Mouse (Mus musculus): Measurements from ENCODE around the gene Cebpg. TPM values are rescaled to one million over a fixed set of nuclear protein-coding genes. Genes with fewer than 3 reads are reported as not detected.

Cebpg gene
- polyA plus RNA-seq, 1 experiment from 2014 or later = 50.4 TPM

- Histone ChIP-seq H3K27me3 (no peaks in the 10 kb centered on the region), H3K36me3 (peaks cover 57% of the 10 kb centered on the region), H3K27ac (replicated peaks) (no peak overlapping the region), H3K9ac (replicated peaks) (no peak overlapping the region), H3K9me3 (no peaks in the 10 kb centered on the region), H3K4me1 (no peaks in the 10 kb centered on the region), H3K4me2 (replicated peaks) (no peak overlapping the region), H3K4me3 (no peak overlapping the region)
- no peak for ATAC-seq (ENCODE audit: low FRiP score, low read depth)
- 94% methylated on average over 4 of the region's 4 CpGs for WGBS
Measured at GRCm38 (mm10) chr7:35046091-35046490, 10.3 kb downstream of the Cebpg start.

GRCm38 (mm10) chr7:35044719-35045118, 11.7 kb downstream of the Cebpg start:
- no peaks in the 10 kb centered on the region for H3K9me3 ChIP-seq
- no peaks in the 10 kb centered on the region for H3K27me3 ChIP-seq
- ATAC-seq (ENCODE audit: low FRiP score, low read depth) = no peak
- no peak overlapping the region for H3K9ac ChIP-seq (replicated peaks)
- 91% methylated on average over 2 of the region's 2 CpGs for WGBS
- H3K36me3 ChIP-seq = peaks cover 51% of the 10 kb centered on the region
- H3K4me1 ChIP-seq = no peaks in the 10 kb centered on the region
- H3K27ac ChIP-seq (replicated peaks) = no peak overlapping the region
- no peak overlapping the region for H3K4me3 ChIP-seq
- H3K4me2 ChIP-seq (replicated peaks) = no peak overlapping the region

GRCm38 (mm10) chr7:35043266-35043817, 13.0 kb downstream of the Cebpg start:
- Histone ChIP-seq H3K27ac (replicated peaks) (no peak overlapping the region), H3K27me3 (no peaks in the 10 kb centered on the region), H3K9ac (replicated peaks) (0 out of 2 replicates have a peak overlapping the region, but pooled peaks have one; percentile 20), H3K36me3 (peaks cover 51% of the 10 kb centered on the region), H3K4me1 (no peaks in the 10 kb centered on the region), H3K4me2 (replicated peaks) (no peak overlapping the region), H3K9me3 (no peaks in the 10 kb centered on the region), H3K4me3 (no peak overlapping the region)
- no peak for ATAC-seq (ENCODE audit: low FRiP score, low read depth)
- 91% methylated on average over 10 of the region's 10 CpGs for WGBS

DNA sequence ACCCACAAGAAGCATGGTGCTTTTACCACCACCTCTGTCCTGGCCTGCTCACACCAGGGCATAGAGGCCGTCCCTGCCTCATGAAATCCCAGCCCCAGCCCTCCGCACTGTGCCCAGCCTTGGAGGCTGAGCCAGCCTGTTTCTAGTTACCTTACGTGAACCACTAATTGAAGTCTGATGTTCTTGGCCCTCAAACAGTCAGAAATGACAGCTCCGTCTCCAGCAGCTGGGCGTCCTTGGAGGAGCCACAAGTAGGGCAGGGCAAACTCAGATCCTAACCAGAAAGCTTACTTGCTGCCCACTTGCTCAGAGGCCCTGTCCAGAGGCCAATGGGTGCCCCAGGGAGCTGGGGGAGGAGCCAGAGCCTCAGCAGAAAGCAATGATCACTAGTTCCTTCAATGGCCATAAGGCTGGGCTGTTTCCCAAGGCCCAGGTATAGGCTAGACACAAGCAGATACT, 13.6 kb downstream of the Cebpg start:
- no peaks in the 10 kb centered on the region for H3K27me3 ChIP-seq
- H3K36me3 ChIP-seq = peaks cover 51% of the 10 kb centered on the region
- H3K4me2 ChIP-seq (replicated peaks) = no peak overlapping the region
- no peaks in the 10 kb centered on the region for H3K4me1 ChIP-seq
- no peak overlapping the region for H3K27ac ChIP-seq (replicated peaks)
- ATAC-seq (ENCODE audit: low FRiP score, low read depth) = no peak
- no peaks in the 10 kb centered on the region for H3K9me3 ChIP-seq
- no peak overlapping the region for H3K4me3 ChIP-seq
- no peak overlapping the region for H3K9ac ChIP-seq (replicated peaks)
- 82% methylated on average over 5 of the region's 5 CpGs for WGBS

DNA sequence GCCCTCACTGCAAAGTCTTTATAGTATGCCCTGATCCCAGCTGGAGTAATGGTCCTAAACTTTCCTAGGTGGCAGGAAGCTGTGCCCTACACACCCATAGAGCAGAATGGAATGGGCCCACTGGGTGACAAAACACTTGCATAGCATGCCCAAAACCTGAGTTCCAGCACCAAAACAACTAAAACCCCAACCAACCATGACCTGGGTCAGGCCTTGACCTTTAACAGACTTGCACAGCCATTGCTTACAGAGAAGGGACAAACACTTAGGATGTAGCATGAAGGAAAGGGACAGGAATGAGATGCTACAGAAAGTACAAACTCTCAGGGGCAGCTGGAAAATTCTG, 14.2 kb downstream of the Cebpg start:
- H3K27me3 ChIP-seq = no peaks in the 10 kb centered on the region
- H3K4me3 ChIP-seq = no peak overlapping the region
- no peaks in the 10 kb centered on the region for H3K9me3 ChIP-seq
- H3K27ac ChIP-seq (replicated peaks) = no peak overlapping the region
- H3K36me3 ChIP-seq = peaks cover 51% of the 10 kb centered on the region
- H3K4me2 ChIP-seq (replicated peaks) = no peak overlapping the region
- no peak overlapping the region for H3K9ac ChIP-seq (replicated peaks)
- H3K4me1 ChIP-seq = no peaks in the 10 kb centered on the region
- no peak for ATAC-seq (ENCODE audit: low FRiP score, low read depth)

GRCm38 (mm10) chr7:35041286-35042208, 14.8 kb downstream of the Cebpg start:
- WGBS = 89% methylated on average over 2 of the region's 2 CpGs
- Histone ChIP-seq H3K9ac (replicated peaks) (no peak overlapping the region), H3K4me3 (no peak overlapping the region), H3K4me2 (replicated peaks) (no peak overlapping the region), H3K9me3 (no peaks in the 10 kb centered on the region), H3K36me3 (peaks cover 50% of the 10 kb centered on the region), H3K27me3 (no peaks in the 10 kb centered on the region), H3K27ac (replicated peaks) (no peak overlapping the region), H3K4me1 (peaks cover 2% of the 10 kb centered on the region; the same call in 1 of the 2 replicates)
- no peak for ATAC-seq (ENCODE audit: low FRiP score, low read depth)

DNA sequence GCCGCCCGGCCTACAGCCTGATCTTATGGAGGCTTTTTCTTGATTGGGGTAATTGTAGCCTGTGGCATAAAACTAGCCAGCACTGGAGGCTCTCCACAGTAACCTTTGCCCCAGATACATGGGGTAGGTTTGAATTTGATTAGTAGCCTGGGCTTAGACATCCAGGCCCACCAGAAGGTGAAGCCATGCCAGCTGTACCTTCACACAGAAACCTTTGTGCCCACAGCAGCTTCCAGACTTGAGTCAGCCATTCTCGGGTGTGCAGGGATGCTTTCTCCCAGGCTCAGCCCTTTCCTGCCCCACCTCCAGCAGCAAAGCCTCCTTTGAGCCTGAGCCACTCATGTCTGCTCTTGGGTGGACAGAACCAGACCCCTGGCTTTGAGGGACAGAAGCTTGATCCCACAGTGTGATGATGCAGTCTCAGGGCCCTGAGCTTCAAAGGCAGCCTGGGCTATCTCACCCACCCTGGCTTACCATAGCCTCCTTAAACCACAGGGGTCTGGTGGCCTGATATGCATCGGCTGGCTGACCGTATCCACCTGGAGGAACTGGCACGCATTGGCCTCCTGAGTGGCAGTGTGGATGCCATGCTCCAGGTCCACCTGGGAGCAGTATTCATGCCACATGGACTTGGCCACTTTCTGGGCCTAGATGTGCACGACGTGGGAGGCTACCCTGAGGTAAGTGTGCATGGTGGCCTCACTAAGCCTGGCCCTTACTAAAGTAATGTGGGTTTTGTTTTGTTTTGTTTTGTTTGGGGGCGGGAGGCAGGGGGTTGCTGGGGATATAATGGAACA, 16.0 kb downstream of the Cebpg start:
- Histone ChIP-seq H3K27me3 (no peaks in the 10 kb centered on the region), H3K27ac (replicated peaks) (no peak overlapping the region), H3K9ac (replicated peaks) (no peak overlapping the region), H3K4me3 (no peak overlapping the region), H3K9me3 (no peaks in the 10 kb centered on the region), H3K36me3 (peaks cover 38% of the 10 kb centered on the region), H3K4me2 (replicated peaks) (no peak overlapping the region), H3K4me1 (peaks cover 8% of the 10 kb centered on the region; the same call in 1 of the 2 replicates)
- ATAC-seq (ENCODE audit: low FRiP score, low read depth) = no peak
- WGBS = 97% methylated on average over 9 of the region's 9 CpGs

DNA sequence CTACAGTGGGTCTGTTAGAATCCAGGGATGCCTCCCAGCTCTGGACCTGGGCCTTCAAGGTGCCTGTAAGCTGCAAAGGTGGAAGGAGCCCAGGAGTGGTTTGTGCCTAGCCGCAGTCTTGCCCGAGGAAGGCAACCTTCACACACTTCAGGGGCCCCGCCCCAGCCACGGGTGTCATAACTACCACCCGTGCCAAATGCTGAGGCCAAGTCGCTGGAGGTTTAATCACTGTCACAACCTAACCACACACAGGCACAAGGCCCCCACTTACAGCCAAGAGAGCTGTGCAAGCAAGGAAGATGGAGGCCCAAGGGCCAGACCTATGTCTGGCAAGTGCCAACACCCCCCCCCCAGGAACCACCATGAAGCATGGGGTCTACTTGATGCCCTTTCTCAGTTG, 19.0 kb downstream of the Cebpg start:
- Histone ChIP-seq H3K27me3 (no peaks in the 10 kb centered on the region), H3K36me3 (peaks cover 10% of the 10 kb centered on the region), H3K9ac (replicated peaks) (no peak overlapping the region), H3K4me2 (replicated peaks) (no peak overlapping the region), H3K9me3 (no peaks in the 10 kb centered on the region), H3K4me3 (no peak overlapping the region), H3K4me1 (peaks cover 8% of the 10 kb centered on the region; the same call in 1 of the 2 replicates), H3K27ac (replicated peaks) (no peak overlapping the region)
- WGBS = 94% methylated on average over 6 of the region's 6 CpGs
- no peak for ATAC-seq (ENCODE audit: low FRiP score, low read depth)

GRCm38 (mm10) chr7:35036266-35036731, 20.1 kb downstream of the Cebpg start:
- H3K4me2 ChIP-seq (replicated peaks) = no peak overlapping the region
- H3K27ac ChIP-seq (replicated peaks) = 0 out of 2 replicates have a peak overlapping the region, but pooled peaks have one; percentile 4
- H3K36me3 ChIP-seq = peaks cover 16% of the 10 kb centered on the region
- WGBS = 70% methylated on average over 5 of the region's 5 CpGs
- H3K9me3 ChIP-seq = no peaks in the 10 kb centered on the region
- H3K9ac ChIP-seq (replicated peaks) = no peak overlapping the region
- ATAC-seq (ENCODE audit: low FRiP score, low read depth) = no peak
- H3K27me3 ChIP-seq = no peaks in the 10 kb centered on the region
- no peak overlapping the region for H3K4me3 ChIP-seq
- peaks cover 8% of the 10 kb centered on the region; the same call in 1 of the 2 replicates for H3K4me1 ChIP-seq

GRCm38 (mm10) chr7:35035565-35035964, 20.8 kb downstream of the Cebpg start:
- WGBS = 84% methylated on average over 4 of the region's 4 CpGs
- no peaks in the 10 kb centered on the region for H3K9me3 ChIP-seq
- no peak overlapping the region for H3K4me3 ChIP-seq
- no peaks in the 10 kb centered on the region for H3K27me3 ChIP-seq
- peaks cover 8% of the 10 kb centered on the region; the same call in 1 of the 2 replicates for H3K4me1 ChIP-seq
- H3K36me3 ChIP-seq = peaks cover 15% of the 10 kb centered on the region
- H3K9ac ChIP-seq (replicated peaks) = no peak overlapping the region
- no peak overlapping the region for H3K4me2 ChIP-seq (replicated peaks)
- no peak overlapping the region for H3K27ac ChIP-seq (replicated peaks)
- no peak for ATAC-seq (ENCODE audit: low FRiP score, low read depth)

- Histone ChIP-seq H3K9ac (replicated peaks) (no peak overlapping the region), H3K4me1 (peaks cover 8% of the 10 kb centered on the region; the same call in 1 of the 2 replicates), H3K4me3 (no peak overlapping the region), H3K9me3 (no peaks in the 10 kb centered on the region), H3K4me2 (replicated peaks) (no peak overlapping the region), H3K36me3 (peaks cover 17% of the 10 kb centered on the region), H3K27ac (replicated peaks) (no peak overlapping the region), H3K27me3 (no peaks in the 10 kb centered on the region)
- no peak for ATAC-seq (ENCODE audit: low FRiP score, low read depth)
- 42% methylated on average over 6 of the region's 6 CpGs for WGBS
Measured at GRCm38 (mm10) chr7:35035141-35035553, 21.2 kb downstream of the Cebpg start.
